Mouse (Mus musculus) left cerebral cortex, adult 18-20 months (tissue): ENCODE measurements at regions not wholly inside any gene's neighbourhood (a gene's known extent, or its start where the extent isn't known, plus 50 kb on each side); places are given as distances from the start of the nearest gene placed in this dataset.

Experiments
- DNase-seq, 2 experiments: peaks; one replicate each; pipeline ENCODE4 v3.0.0; 2021 to 2022; ENCODE audit warnings: low spot score in 2 of 2, mixed read lengths in 1 of 2

GRCm38 (mm10) chr15:30029257-30029899, 143.0 kb upstream of the Ctnnd2 start:
- DNase-seq, result peak; percentile 82

- DNase-seq, result no peak
These were observed 137.0 kb upstream of the Ctnnd2 start for GRCm38 (mm10) chr15:30035367-30035766.

GRCm38 (mm10) chr15:30050851-30051250, 121.5 kb upstream of the Ctnnd2 start:
- no peak for DNase-seq

GRCm38 (mm10) chr15:30059808-30060207, 112.6 kb upstream of the Ctnnd2 start:
- DNase-seq, result no peak

- no peak for DNase-seq
These were observed 111.7 kb upstream of the Ctnnd2 start for GRCm38 (mm10) chr15:30060505-30061342.

GRCm38 (mm10) chr15:30071668-30072067, 100.7 kb upstream of the Ctnnd2 start:
- no peak for DNase-seq

- DNase-seq, result no peak
These were observed 100.1 kb upstream of the Ctnnd2 start for GRCm38 (mm10) chr15:30072301-30072700.

- DNase-seq, result no peak
These were observed 85.3 kb upstream of the Ctnnd2 start for GRCm38 (mm10) chr15:30087120-30087519.

GRCm38 (mm10) chr15:30122061-30122460, 50.3 kb upstream of the Ctnnd2 start:
- peak in 1 of 2 experiments; percentile 7 for DNase-seq
